Mouse (Mus musculus) left cerebral cortex, adult 18-20 months (tissue): Measurements from ENCODE around the gene Nmt1. TPM values are rescaled to one million over a fixed set of nuclear protein-coding genes. Genes with fewer than 3 reads are reported as not detected.
A peak's percentile ranks its signal among the peaks of the same experiment; 100 is the strongest.

Experiments used
- DNase-seq, 2 experiments: peaks; one replicate each; pipeline ENCODE4 v3.0.0; 2021 to 2022; ENCODE audit warnings: low spot score in 2 of 2, mixed read lengths in 1 of 2
- total RNA-seq, 2 experiments: library from RNA; stranded (reverse); gene quantifications; 2 replicates each; pipeline ENCODE4 v1.2.3; 2021

The Nmt1 gene
- total RNA-seq, 2 experiments from 2014 or later, result 130 to 131 TPM

DNA sequence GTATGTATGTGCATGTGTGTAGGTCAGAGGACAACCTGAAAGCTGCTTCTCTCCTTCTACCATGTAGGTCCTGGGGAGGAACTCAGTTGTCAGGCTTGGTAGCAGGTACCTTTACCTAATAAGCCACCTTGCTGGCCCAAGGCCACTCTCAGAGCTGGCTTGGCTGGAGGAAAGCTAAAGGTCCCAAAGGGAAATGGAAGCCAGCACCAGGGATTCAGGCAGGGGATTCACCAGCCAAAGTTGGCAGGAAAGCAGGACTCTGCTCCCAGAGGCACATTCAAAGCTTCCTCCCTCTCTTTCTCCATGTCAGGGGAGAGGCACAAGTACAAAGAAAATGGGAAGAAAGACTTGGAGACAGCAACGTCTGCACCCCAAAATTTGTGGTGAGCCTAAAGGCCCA is 23.1 kb upstream of the Nmt1 start:
- DNase-seq, result no peak

DNA sequence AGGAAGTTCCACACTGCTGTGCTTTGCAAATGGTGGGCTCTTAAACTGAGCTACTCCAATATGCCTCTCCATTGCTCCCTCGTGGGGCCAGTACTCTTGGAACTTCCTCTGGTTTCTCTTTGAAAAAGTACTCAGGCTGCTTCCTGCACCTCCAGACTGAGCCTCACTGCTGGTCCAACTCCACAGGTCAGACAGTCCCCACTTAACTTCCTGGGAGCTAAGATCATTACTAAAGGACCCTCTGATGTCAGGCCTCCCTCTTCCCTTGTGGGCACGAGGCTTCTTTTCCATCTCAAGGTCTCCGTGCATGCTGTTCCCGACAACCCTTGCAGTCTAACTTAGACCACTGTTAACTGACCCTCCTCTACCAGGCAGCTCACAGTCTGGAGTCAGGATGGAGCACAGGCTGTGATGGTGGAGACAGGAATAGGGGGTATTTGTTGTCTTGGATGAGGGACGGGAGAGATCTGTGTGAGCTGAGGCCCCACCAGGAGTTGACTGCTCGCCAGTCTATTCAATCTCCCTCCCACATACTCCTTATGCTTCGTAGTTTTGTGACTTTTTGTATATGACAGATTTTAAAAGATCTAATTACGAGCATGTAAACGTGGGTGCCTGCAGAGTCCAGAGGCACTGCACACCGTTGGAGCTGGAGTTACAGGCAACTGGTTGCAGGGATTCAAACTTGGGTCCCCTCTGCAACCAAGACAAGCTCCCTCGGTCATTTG is 22.6 kb upstream of the Nmt1 start:
- DNase-seq, result no peak

DNA sequence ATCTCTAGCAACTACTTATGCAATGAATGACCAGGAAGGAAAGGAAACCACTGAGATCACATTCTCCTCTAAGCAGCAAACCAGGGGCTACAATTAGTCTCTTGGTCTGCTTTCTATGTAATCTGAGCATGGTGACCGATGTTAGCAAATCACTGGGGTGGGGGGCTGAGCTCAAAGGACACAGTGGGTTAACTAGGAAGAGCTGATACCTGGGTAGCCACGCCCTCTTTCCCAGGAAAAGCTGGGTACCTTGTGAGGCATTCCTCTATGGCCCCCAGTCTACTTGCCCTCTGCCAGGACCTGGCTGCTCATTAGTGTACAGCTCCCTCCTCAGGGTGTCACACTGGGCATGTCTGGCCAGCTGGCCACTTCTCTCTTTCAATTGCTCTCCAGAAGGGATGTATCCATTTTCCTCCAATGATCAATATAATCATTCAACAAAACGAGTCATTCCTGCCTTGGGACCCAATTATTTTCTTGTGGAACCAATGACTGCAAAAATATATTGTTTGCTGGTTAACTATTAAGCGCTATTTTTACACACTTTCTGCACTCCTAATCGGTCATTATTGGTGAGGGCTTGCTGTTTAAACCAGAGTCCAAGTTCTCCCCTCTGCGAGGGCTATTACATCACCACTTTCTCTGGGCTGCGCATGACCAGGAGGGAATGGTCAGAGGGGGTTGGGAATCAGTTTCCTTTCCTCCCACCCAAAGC is 21.5 kb upstream of the Nmt1 start:
- DNase-seq, result no peak

DNA sequence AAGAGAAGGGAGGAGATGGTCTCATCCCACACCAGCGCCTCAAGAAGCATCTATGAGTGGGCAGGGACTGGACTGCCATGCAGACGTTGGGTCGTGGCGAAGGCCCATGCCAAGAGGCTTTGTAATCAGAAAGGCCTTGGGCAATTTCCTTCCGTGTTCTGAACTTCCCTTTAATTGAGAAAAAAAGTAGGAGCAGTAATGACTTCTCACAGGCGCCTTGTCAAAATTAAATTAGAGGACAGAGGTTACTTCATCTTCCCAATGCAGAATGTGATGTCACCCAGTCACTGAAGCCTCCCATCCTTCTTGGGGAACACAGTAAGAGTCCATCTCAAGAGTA is 21.0 kb upstream of the Nmt1 start:
- no peak for DNase-seq

DNA sequence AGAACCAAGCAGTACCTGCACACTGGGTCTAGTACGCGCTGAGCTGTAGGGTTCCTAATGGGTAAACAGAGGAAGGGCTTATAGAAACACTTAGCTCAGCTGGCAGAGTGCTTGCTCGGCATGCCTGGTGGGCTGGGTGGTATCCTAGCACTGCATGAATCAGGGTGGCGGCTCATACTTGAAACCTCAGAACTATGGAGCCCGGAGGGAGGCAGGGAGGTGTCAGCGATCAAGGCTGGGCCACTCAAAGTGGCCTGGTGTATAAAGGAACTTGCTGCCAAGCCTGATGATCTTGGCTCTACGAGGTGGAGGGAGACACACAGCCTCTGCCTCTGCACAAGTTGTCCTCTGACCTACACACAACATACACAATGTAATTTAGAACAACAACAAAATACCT is 19.4 kb upstream of the Nmt1 start:
- DNase-seq, result no peak

DNA sequence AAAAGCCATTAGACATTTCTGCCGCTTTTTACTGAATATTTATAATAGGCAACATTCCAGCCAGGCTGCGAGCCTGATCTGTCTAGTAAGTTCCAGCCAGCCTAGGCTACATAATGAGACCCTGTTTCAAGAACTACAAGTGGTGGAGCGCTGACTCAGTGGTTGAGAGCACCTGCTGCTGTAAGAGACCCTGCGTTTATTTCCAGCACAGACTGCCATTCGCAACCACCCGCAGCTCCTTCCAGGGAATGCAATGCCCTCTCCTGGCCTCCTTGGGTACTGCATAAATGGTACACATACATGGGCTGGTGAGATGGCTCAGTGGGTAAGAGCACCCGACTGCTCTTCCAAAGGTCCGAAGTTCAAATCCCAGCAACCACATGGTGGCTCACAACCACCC is 18.8 kb upstream of the Nmt1 start:
- DNase-seq, result no peak

DNA sequence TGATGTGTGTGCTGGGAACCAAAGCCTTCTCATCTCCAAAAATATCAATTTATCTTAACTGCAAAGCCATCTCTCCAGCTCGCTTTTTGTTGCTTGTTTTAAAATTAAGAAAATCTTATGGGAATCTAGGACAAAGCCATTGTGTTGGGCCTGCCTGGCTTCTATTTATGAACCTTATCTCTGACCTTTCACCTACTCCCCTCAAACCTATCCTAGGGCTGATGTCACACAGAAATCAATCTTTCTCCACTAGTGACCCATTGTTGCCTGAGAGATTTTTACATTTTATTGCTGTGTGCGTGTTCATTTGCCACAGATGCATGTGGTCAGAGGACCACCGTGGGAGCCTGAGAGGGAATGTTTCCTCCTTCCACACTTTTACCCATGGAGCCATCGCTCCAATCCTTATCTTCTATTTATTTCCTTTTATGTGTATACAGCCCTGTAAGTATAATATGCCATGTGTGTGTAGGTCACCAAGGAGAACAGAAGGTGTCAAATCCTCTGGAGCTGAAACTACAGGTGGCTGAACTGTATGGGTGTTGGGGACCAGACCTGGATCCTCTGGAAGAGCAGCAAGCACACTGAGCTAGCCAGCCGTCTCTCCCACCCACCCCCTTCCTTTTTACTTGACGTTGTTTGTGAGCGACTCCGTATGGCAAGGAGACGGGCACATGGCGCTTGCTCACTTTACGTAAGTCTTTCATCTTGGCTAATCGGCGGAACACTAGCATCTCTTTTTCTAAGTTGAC is 17.4 kb upstream of the Nmt1 start:
- DNase-seq, result no peak

DNA sequence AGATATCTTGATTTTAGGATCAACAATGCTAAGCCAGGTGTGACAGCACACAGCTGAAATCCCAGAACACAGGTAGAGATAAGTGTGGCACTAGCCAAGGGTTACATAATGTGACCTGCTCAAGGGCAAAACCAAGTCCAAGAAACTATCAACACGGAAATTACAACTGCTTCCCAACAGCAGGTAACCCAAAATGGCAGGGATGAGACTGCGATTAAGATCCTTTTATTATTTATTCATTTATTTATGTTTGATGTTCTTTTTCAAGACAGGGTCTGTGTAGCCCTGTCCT is 16.8 kb upstream of the Nmt1 start:
- DNase-seq, result no peak

DNA sequence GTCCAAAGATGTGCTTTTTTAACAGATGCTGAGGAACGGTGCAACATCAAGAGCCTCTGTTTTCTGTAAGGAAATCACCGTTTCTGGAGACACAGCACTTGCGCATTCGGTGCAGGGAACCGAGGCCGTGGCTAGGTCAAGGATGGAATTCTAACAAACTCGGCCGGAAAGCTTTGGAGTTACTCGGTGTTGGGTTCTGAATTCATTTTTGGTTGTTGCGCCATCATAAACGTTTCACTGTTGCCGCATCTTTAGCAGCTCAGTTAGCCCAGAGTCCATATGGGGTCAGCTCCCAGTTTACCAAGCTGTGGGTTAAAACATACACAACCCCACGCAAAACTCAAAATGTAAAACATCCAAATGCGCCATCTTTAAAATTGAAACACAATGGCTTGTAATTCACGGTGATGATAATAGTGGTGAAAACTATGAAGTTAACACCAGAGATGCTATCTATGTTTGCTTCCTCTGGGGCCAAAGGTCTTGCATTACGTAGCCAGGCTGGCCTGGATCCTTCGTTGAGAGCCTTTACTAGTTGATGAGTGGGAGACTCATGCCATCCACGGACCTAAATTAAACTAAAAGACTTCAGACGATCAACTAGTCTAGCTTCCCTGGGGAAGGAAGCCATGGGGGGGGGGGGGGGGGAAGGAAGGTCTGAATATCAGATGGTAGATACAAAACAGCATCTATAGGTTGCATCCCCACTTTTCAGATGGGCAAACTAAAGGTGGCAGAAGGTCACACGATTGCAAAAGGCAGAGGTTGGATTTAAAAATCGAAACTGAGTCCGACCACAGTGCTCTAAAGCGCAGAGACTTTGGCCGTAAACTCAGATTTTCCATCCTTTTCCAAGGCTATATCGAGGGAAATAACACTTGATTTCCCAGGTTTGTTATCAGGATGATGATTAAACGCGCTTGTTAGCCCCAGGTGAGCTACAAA is 11.8 kb upstream of the Nmt1 start:
- no peak for DNase-seq

DNA sequence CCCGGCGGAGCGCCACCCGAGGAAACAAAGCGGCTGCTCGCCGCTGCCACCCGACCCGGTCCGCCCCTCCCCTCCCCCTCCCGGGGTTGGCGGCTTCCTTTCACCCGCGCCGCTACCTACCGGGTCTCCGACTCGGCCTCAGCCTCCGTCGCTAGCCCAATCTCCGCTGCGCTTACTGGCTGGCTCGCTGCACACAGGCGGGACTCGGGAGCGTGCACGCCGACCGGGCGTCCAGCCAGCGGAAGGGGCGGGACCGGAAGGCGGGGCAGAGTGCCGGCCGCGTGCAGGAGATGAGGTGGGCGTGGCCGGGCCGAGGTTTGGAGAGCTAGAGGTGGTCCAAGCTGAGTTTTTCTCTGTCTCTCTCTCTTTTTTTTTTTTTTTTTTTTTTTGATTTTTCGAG is 11.1 kb upstream of the Nmt1 start:
- DNase-seq, result peak; percentile 98

DNA sequence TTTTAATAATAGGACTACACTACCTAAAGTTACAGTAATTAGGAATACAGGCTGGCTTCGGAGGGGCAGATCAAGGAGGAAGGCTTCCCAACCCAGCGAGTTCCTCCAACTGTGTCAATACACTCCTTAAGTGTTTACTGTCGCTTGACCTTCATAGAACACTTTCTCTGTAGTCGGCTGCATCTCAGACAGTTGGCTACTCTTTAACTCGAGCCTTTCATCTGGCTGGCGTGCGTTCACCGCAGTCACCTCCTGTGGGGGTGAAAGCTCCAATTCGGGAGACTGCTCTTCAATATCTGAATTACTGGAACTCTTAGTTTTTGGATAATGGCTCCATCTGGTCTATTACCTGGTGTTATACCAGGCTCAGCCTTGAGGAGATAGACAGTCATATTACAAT is 10.3 kb upstream of the Nmt1 start:
- no peak for DNase-seq

DNA sequence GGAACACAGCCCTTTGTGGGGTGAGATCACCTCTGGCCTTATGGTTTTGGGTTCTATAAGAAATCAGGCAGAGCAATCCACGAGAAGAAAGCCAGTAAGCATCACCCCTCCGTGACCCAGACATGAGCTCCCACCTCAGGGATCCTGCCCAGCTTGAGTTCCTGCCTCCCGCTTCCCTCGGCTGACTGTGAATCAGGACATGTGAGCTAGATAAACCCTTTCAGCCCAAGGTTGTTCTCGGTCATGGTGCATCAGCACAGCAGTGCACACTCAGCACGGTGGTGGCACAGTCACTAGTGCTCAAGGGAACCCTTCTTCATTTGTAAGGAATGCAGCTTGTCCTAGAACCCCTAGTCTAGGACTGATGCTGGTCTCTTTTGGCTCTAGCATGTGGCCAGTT is 9.1 kb upstream of the Nmt1 start:
- no peak for DNase-seq

DNA sequence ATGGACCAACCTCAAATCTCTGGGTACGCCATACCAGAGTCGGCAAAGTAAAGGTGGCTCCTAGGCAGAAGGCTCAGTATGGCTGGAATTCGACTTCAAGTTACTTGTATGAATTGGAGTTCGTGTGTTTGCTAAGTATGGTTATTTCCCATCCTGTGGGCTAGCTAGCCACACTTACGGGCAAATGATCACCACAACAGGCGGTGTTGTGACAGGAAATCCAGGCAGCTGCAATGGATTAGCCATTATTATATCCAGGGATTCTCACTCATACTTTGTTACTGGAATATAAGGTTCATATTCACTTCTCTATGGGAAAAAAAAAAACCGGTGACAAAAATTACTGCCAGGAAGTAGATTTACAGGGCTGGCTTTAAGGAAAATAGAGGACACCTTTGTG is 8.7 kb upstream of the Nmt1 start:
- DNase-seq, result no peak

DNA sequence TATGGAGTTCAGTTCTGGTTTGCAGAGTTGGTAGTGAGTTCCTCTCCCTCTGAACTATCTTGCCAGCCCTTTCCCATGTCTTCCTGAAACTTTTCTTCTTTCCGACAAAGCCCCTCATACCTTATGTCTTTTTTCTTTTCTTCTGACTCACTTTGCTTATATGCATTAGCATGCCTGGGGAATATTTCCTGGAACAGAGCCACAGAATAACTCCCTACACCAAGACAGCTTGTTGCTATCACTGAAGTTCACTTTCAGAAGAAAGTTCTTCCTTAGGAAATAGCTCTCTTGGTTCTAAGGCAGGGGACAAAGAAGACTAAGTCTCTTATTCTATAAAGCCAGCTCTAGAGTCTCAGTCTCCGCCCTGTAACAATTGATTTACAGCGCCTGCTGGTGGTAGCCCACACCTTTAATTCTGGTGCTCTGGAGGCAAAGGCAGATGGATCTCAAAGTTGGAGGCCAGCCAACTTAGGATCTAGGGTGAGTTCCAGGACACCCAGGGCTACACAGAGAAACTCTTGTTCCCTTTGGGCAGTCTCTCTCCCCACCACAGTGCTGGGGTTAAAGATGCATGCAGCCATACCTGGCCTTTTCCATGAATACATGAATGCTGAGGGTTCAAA is 7.2 kb upstream of the Nmt1 start:
- no peak for DNase-seq

DNA sequence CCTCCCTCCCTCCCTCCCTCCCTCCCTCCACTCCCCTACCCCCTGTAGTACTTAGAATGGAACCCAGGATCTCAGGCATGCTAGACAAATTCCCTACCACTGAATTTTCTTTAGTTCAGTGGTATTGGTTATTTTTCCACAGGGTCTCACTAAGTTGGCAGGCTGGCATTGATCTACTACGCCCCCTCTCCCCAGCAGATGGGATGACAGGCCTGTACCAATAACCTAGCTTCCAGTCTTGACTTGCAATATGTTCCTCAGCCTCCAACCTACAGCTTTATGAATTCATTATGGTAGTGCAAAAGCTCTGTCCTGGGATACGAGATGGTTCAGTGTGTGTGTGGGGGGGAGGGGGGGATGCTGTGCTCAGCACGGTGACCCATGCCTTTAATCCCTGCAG is 4.0 kb upstream of the Nmt1 start:
- DNase-seq, result no peak

DNA sequence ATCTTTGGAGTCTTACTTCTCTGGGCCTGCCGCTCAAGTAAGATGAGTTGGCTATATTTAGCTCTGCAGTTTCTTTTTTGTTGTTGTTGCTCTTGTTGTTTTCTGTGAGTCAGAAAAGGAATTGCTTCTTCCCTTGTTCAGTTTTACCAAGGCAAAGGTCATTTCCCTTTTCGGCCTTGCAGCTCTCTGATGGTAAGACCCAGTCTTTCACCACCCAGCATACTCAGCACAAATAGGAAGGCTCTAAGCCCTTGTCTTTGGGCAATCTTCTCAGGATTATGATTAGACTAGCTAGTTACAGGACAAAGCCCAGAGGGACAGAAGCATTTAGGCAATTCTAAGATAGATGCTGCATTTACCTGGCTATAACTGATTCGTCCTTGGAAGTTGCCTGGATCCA is 1.1 kb upstream of the Nmt1 start:
- no peak for DNase-seq

DNA sequence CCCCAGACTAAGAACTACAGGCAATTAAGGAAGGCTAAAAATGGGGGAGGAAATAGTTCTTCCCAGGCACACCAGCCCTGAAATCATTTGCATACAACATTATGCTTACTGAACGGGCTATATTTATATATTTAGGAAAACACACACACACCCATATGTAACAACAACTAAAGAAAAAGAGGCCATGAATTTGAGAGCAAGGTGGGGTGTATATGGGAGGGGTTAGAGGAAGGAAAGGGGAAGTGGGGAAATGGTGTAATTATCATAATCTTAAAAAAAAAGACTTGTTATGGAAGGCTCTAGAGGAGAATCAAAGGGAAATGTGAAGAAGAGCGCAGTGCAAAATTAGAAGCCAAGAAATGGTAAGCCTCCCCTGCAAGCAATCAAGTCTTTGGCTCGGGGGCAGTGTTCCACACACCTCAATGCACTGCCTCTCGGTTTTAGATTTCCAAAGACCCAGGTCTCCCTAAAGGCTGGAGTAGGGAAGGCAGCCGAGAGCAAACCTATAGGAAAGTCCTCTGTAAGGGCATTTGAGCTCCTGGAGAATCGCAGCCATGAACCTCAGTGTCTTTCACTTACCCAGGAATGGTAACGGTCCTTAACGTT is 317 bp upstream of the Nmt1 start:
- DNase-seq, result no peak

DNA sequence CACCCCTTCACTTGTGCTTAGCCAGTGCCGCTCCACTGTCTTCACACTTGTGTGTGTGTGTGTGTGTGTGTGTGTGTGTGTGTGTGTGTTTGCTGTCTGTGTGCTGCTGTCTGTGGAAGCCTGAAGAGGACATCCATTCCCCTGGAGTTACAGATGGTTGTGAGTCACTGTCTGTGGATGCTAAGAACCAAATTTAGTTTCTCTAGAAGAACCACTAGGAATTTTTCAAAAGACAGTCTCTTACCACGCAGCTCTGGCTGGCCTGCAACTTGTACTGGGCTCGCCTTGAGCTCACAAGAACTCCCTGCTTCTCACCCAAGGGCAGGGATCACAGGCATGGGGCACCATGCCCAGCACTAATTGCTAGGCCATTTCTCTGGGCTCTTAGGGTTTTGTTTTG is 5.0 kb downstream of the Nmt1 start:
- peak; percentile 66 to 68 for DNase-seq

DNA sequence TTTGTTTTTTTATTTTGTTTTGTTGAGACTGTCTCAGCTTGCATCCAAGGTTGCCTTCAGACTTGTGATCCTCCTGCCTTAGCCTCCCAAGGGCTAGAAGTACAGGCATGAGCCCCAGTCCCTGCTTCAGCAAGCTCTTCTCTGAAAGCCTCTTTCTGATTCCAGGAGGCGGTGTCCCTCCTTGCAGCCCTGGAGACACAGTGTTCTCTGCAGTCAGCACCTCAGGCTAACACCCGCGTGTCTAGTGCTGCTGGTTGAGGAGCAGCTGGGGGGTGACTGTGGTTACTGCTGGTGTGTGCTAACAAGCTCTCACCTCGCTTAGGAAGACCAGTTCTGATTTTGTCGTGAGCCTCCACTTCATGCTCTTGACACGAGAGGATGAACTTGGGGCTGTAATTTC is 7.0 kb downstream of the Nmt1 start:
- peak in 1 of 2 experiments; percentile 64 for DNase-seq

DNA sequence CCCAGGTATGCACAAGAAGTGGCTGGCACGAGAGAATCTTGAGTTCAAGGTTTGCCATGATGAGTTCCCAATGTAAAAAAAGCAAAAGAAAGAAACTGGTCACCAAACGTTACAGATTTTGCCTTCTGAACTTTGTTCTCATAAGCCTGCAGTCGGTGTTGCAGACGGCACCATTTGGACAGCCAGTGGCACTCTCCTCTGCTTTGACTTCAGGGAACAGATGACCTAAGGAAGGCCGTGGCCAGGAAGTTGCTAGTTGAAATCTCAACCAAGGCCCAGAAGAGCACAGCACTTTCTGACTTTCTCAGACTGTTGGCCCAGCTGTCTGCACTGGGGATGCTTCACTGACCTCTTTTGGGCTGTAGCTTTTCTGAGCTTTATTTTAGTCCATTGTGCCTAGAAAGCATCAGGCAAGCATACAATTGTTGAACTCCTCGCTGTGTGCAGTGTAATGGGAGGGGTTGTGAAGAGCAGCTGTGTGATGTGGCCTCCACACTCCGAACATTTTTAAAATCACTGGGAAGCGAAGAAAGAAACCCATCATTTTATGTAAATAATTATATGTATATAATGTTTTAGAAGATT is 9.0 kb downstream of the Nmt1 start:
- DNase-seq, result no peak
